Mouse (Mus musculus) 3T3-L1 (cell line): ENCODE results near the gene Ptpn12.
"Not testable (repeated sequence)": the region's sequence is repeated elsewhere in the genome, so short reads cannot be mapped to it uniquely, and the experiment has no call there.

Experiments used
- DNase-seq: peaks from one replicate; pipeline ENCODE4 v3.0.0-alpha.2; 2015; ENCODE audit warnings: low read depth, low spot score

Gene Ptpn12

DNA sequence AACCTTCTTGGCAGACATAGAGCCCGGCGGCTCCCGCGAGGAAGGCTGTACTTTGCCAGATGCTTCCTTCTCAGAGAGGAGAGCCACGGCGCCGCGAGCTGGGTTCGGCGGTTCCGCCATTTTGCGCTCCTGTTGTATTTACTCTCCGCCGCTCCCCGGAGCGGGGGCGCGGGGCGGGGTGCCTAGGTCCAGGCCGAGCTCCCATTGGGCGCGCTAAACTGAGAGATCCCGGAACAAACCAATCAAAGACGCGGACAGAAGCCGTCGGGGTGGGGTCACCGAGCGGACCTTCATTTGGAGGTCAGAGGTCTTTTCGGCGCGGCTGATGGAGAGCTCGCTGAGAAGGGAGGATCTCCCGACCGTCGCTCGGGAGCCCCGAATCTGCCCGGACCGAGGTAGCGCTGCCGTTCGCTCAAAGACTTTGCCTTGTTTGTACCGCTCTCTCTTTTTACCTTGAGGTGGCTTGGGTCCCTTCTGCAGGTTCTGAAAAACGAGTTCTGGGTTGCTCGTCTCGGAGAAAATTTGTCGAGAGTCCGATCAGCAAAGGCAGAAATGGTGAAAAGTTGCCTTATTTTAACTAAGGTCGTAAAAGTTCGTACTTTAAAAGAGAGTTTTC, 103.9 kb downstream of the Ptpn12 start:
- peak; percentile 97 for DNase-seq

DNA sequence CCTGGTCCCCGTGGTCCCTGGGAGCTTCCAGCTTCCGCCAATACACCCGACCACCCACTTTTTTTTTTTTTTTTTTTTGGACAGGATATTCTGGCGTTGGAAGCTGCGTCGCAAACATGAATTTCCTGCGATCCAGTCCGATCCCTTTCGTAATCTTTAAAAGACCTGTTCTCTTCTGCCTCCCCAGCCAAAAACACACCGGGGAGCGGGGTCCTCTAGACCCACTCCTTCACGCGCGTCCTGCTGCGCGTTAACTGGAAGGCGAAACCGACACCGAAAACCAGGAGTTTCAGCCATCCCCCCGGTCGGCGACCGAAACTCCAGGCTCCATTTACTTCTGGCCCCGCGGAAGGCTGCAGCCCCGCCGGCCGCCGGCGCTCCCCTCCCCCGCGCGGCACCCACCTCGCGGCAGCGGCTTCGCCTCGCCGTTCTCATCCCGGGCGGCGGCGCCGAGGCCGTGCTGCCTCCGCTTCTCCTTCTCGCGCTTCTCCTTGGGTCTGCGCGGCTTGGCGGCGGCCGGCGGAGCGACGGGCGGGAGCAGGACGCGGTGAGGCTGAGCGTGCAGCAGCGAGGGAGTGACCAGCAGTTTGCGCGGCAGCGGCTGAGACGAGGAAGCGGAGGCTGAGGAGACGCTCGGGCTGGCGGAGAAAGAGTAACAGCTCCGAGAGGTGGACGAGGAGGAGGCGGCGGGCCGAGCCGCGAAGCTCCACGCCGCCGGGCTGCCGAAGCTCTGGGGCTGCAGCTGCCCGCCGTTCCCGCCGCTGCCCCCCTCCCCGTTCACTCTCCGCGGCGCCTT, 104.7 kb downstream of the Ptpn12 start:
- DNase-seq: peak; percentile 67

DNA sequence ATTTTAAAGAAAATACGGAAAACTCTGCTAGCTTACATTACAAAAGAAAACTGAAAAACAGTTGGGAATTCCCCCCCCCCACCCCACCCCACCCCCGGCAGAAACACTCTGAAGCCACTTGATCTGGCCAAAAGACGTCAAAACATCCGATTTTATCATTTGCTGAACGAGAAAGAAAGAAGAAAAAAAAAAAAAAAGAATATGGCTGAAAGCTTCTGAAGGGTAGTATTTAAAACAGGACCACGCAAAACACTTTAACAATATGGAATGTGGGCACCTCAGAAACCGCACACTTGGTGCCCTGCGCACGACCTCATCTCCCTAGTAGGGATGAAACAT, 105.2 kb downstream of the Ptpn12 start:
- DNase-seq: no peak

DNA sequence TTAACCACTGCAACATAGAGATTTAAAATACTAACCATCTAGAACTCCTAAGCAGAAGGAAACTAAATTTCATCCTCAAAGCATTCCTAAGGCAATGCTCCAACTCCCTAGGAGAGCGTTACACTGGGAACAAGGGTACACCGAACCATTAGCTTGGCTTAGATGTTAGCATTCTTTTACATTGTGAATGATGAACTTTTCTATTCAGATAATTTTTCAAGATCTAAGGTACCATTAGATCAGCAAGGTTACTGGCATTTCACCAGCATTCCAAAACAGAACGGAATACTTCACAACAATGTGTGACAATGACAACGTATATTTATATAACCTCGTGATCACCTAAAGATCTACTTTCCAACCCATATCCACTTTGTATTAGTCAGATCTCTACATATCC, 105.6 kb downstream of the Ptpn12 start:
- DNase-seq: peak; percentile 23

DNA sequence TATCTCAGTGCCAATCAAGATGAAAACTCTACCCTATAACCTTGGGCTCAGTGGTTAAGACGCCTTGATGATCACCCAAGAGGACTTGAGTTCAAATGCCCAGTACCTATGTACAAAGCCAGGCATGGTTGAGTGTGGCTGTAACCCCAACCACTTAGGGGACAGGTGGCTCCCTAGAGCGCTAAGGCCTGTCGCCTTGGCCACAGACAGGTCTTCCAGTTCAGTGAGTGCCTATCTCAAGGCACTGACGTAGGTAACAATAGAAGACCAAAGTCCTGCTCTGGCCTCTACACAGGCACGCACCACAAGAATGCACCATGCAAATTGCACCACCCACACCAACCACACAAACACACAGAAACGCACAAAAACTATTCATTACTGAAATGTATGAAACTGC, 108.8 kb downstream of the Ptpn12 start:
- peak; percentile 26 for DNase-seq

DNA sequence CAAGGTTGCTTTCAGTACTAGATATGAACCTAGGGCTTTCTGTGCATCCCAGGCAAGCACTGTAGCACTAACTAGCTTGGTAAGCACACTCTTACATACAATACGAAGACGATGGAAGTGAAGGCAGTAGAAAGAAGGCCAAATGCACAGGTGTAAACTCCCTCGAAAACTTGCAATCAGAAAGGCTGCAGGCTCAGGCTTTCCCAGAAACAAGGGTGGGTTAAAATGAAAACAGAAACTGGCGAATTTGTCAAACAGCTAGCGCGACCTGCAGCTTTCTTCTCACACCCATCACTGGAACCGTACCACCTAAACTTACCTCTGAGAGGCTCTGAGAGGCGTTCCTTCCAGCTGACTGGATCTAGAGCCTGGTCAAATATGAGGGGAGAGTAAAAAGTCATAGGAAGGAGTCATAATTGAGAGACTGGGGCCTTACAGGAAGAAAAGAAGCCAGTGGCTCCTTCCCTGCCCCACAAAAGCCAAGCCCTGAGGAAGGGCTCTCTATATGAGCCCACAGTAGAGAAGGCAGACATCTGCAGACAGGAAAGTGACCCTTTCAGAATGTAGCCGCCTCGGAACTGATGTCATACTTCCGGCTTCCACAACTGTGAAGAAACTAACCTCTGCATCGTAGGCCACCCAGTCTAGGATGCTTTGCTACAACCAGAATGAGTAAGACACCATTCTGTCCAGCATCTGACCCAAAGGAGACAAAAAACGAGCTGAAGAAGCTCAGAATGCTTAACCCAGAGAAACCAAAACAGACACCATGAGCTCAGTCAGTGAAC, 110.6 kb downstream of the Ptpn12 start:
- DNase-seq: no peak

DNA sequence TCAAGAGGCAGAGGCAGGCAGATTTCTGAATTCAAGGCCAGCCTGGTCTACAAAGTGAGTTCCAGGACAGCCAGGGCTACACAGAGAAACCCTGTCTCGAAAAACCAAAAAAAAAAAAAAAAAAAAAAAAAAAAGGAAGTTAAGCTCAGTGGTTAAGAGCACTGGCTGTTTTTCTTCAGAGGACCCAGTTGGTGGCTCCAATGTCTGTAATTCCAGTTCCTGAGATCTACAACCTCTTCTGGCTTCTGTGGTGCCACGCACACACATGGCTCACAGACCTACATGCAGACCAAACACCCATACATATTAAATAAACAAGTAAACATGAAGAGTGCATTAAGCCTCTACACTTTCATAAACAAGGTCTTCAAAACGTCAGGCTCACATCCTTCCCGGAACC, 111.9 kb downstream of the Ptpn12 start:
- not testable (repeated sequence) for DNase-seq

DNA sequence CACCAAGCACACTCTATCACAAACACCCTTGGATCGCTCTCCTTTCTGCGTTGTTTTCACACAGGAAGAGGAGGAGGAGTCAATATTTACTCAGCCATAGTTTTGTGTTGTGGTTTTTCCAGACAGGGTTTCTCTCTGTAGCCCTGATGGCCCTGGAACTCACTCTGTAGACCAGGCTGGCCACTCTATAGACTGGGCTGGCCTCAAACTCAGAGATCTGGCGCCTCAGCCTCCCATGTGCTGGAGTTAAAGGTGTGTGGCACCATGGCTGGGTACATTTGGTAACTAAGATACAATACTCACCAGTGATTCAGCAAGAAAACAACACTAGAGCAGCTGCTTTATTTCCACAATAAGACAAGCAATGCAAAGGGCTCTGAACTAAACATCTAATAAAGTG, 113.2 kb downstream of the Ptpn12 start:
- DNase-seq: no peak

DNA sequence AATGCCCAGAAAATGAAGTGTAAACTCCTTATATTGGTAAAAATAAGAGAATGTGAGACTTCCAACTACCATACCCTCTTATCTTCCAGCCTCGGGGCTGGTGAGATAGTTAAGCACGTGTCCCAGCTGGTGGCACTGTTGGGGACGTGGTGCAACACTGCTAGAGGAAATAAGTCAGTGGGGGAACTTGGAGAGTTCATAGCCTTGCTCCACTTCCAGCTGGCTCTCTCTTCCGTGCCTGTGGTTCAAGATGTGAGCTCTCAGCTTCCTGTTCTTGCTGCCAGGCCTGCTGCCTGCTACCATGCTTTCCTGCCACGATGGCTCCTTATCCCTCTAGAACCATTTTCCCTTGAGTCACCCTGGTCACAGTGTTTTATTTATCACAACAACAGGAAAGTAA, 114.5 kb downstream of the Ptpn12 start:
- DNase-seq: no peak

DNA sequence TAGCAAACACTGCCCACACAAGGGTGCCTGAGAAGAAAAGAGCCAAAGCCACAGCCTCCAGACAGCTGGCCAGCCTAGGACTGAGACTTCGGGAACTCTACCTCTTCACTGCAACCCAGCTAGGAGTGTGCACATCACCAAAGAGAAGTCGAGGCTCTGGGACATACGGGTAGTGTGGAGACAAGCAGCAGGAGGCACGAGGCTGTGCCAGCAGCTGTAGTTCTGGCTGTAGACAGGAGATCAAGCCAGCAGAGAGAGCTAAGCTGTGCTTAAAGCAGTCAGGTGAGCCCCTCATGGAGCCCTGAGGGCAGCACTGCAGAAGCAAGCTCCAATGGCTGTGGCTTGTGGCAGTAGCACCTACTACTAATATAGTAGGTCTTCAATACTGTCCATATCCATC, 115.0 kb downstream of the Ptpn12 start:
- DNase-seq: no peak

DNA sequence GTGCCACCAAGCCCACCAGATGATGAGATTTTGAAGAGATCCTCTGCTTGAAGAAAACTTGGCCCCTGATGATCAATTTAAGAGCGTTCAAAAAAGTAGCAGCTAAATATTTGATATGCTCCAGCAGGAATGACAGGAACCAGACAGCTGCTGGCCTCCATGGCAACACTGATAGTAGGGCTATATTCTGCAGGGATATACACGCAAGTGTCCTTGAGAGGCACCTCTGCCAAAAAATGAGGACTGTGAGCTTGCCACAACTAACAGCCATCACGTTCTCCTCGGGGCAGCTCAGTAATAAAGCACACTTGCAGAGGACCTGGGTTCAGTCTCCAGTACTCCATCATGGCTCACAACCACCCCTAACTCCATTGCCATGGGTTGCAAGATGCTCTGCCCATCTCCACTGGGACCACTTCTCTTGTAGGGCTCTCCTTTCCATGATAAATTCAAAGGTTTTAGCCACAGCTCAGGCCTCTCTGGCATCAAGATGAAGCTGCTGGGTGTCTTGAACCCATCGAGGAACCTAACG, 115.6 kb downstream of the Ptpn12 start:
- no peak for DNase-seq

DNA sequence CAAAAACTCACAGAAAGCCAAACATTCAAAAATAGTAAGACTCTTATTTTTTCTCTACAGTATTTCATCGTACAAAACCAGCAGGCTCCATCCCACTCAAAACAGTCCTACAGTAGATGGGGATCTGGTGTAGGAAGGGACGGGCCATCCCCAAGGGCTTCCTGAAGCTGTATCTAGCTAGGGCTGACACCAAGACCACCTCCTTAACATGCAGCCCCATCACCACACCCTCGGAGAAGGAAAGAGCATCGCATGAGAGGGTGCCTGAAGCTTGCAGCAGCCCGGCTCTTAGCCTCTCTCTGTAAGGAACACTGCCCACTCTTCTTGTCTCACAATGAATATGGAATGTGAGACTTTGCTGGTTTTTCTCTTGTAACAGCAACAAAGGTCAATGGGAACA, 117.2 kb downstream of the Ptpn12 start:
- no peak for DNase-seq
